Mouse (Mus musculus): Measurements from ENCODE around the gene Nckap1l.

GRCm38 (mm10) chr15:103535786-103536185 lies 82.2 kb downstream of the Nckap1l start:
- TF ChIP-seq POLR2A (IDR thresholded peaks at IDR 0.05; ENCODE audit: low read depth, low read length) (no peak), CTCF (conservative IDR thresholded peaks at IDR 0.05; ENCODE audit: insufficient read depth, insufficient read length, low read depth, low read length) (no peak)

Data from kidney, adult 2 months (tissue).